Mouse (Mus musculus) testis, adult 10 weeks (tissue): ENCODE measurements around the gene Rad1. TPM values are rescaled to one million over a fixed set of nuclear protein-coding genes. Genes with fewer than 3 reads are reported as not detected.

Source experiments
- polyA plus RNA-seq: library from polyadenylated mRNA; stranded (reverse); fragments of 350-450 nt; fragmentation: Illumina TruSeq; extraction: RNeasy Lipid Tissue Mini Kit (QIAGEN cat#74804); gene quantifications from one replicate; pipeline ENCODE4 v1.2.3, GENCODE M21; 2014; ENCODE audit warnings: low read depth, low replicate concordance

Gene Rad1
- polyA plus RNA-seq, result 18.1 TPM

DNA sequence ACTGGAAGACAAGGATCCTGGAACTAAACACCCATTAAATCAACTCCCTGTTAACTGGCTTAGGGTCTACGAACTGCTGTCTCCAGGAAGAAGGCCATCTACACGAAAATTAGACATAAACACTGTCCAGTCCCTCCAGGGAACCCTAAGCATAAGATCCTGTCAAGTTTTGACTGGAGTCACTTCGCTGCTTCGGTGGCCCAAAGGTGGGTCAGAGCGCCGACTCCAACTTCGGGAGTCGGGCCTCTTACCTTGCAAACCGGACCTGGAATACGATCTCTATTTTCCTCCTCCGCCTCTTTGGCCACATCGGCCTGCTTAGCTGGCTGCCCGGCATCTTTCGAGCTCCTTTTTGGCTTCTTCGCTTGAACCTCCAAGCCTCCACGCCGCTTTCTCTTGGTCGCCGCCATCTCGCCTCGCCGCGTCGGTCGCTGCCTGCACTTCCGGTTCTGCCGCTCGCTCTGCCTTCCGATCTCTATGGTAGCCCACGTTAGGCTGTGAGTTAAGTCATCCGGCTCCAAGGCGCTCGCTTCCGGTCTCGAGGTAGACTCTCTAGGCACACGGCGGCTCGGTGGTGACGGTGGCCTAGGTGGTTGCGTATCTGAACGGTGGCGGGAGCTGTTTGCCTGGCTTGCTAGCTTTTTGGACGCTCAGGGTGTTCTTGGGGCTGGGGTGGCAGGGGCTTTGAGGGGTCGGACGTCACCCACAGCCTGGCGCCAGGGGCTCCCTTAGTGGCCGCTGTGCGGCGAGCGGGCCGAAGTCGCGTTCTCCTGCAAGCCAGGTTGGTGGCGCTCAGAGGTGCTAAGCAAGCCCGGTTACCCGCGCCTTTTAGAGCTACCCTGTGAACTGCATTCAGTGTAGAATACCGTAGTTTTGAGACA, at the start of gene Rad1, which contains the start of gene Brix1:
Rad1 (plus strand) TSS at position 535 of the 881 bp plus-strand sequence.
Brix1 (minus strand) TSS at position 464 of the 881 bp plus-strand sequence.

DNA sequence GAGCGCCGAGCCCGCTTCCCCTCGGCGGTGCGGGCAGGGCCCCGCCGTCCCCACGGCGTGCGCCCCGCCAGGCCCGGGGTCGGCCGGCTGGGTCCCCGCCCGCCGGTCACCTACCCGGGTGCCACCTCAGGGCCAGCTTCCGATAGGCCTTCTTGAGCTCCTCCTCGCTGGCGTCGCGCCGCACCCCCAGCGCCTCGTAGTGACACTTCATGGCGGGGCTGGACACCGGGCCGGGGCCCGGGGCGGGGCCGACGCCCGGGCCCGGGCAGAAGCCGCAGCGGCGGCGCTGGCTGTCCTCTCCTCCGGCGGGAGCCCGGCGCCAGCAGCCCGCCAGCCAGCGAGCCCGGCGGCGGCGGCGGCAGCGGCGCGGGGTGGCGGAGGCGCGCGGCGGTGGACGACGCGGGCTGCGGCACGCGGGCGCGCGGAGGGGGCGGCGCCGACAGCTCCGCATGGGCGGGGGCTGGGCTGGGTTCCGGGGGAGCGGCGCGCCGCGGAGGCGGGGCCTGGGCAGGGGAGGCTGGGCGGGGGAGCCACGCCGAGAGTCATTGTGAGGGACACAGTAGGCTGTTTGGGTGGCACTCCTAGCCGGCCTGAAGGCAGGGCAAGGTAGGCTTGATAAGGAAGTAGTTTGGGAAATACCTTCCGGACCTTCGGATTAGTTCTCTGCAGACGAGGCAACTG, 15.5 kb upstream of the Rad1 start, which contains the start of gene Dnajc21:
Dnajc21 (minus strand) TSS at position 366 of the 681 bp plus-strand sequence.

Other genes starting within 250 kb of the Rad1 start
- gene Gm21973, start 160.6 kb upstream of the Rad1 start, polyA plus RNA-seq, result not detected
- gene Agxt2, start 127.5 kb upstream of the Rad1 start, polyA plus RNA-seq, result 0.08 TPM
- 218 TPM for gene Dnajc21, start 15.5 kb upstream of the Rad1 start, polyA plus RNA-seq
- gene Brix1, start 71 bp upstream of the Rad1 start, polyA plus RNA-seq, result 145 TPM
- gene Ttc23l, start 72.7 kb downstream of the Rad1 start, polyA plus RNA-seq, result 353 TPM
- 166 TPM for gene Rai14, start 228.6 kb downstream of the Rad1 start, polyA plus RNA-seq